Mouse (Mus musculus) granulocyte monocyte progenitor cell, adult 5-6 weeks (primary cell): Measurements from ENCODE around the gene Zfp384. TPM values are rescaled to one million over a fixed set of nuclear protein-coding genes. Genes with fewer than 3 reads are reported as not detected.

ENCODE experiments used
- ATAC-seq: replicated peaks from 2 replicates; pipeline ENCODE4 v1.8.0; 2016; ENCODE audit warnings: mild to moderate bottlenecking, moderate TSS enrichment, inconsistent platforms; ENCODE audit not compliant: poor library complexity, severe bottlenecking
- total RNA-seq, 2 experiments: library from RNA; stranded (forward) in 1 of 2; stranded (reverse) in 1 of 2; fragments of 200-712, 200-1000 nt in 1 of 2; fragments of >200 nt in 1 of 2; fragmentation: Nextera tagmentation in 1 of 2; gene quantifications; 2 replicates each; pipeline ENCODE4 v1.2.3; 2014 to 2017

The Zfp384 gene
- total RNA-seq (2014; fragmentation: Nextera tagmentation): 75.9 and 87.6 TPM in 2 replicates
- 24.3 and 31.9 TPM in 2 replicates for total RNA-seq (2017)

- no peak for ATAC-seq
Measured at GRCm38 (mm10) chr6:125009129-125009180, at the start of gene Zfp384. TSS of gene Zfp384 (plus strand) at chr6:125009145.

DNA sequence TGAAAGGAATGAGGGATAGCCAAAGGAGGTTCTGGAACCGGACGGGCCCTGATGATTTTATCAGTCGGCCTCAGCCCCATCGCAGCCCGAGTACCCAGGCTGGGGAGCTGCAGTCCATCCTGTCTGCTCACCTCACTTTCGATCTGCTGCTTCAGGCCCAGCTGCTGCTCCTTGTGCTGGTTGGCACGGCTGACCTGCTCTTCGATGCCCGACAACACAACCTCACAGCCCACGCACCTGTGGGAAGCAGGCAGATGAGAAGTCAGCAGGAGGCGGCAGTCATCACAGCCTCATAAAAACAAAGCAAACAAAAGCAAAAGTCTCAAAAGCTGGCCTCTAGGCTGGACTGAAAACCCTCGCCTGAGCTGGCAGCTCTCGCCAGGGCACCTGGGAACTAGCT, 49.0 kb upstream of the Zfp384 start:
- no peak for ATAC-seq

DNA sequence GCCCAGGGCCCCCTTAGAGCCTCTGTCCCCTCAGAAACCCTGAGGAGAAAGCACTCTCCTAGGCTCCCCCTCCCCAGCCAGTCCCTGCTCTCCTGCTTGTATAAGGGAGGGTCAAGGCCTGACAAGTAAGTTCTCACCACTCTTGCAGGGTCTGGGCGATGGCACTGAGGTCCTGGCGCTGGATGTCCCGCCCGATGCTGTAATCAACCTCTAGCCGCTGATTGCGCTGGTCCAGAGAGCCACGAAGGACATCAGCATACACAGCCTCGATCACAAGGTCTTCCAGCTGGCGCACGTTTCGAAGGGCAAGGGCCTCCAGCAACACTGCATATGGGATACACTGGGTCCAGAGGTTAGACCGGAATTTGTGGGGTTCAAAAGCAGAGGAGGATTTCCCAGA, 47.9 kb upstream of the Zfp384 start:
- ATAC-seq: no peak

GRCm38 (mm10) chr6:124964638-124965037, 44.3 kb upstream of the Zfp384 start:
- ATAC-seq: no peak; the same call in 1 of the 2 replicates

GRCm38 (mm10) chr6:124965088-124965719, 43.7 kb upstream of the Zfp384 start, which contains the start of gene Cops7a:
TSS of gene Cops7a (minus strand) at chr6:124965538.
- peak; percentile 84 for ATAC-seq

DNA sequence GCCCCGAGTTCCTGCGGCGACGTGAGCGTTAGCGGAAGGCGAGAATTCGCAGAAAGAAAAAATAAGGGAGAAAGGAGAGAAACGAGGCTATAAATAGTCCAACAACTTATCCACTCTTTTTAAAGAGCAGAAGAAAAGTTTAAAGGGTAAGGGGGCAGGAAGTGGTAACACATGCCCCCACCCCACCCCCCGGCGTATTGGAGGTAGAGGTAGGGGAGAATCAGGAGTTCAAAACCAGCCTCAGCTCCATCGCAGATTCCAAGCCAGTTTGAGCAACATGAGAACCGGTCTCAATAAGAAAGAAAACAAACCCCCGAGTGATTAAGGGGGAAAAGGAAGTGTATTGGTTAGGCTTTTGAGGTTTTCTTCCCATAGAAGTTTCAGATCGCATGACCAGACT, 43.2 kb upstream of the Zfp384 start:
- no peak for ATAC-seq

GRCm38 (mm10) chr6:124966466-124967118, 42.4 kb upstream of the Zfp384 start:
- no peak for ATAC-seq

- no peak; the same call in 1 of the 2 replicates for ATAC-seq
Measured at GRCm38 (mm10) chr6:124967766-124968165, 41.2 kb upstream of the Zfp384 start.

- ATAC-seq: no peak
Measured at GRCm38 (mm10) chr6:124992241-124992640, 16.7 kb upstream of the Zfp384 start.

GRCm38 (mm10) chr6:124993365-124993764, 15.6 kb upstream of the Zfp384 start:
- ATAC-seq: no peak

DNA sequence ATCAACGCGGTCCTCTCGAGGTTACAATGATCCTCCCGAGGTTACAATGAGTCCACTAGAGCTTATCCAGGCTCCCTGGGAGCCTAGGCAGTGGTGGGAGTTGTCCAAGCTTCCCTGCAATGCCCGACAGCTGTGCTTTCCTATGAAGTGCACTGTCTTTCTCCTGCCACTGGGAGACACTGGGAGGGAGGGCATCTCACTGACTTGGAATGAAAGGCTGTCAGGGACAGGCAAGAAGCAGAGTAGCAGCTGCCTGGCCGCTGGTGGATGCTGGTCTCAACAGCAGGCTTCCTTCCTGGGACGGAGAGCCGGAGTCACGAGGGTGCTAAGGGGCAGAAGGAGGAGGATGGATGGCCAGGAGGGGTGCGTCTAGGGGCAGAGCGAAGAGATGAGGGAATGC, 15.1 kb upstream of the Zfp384 start:
- ATAC-seq: no peak

DNA sequence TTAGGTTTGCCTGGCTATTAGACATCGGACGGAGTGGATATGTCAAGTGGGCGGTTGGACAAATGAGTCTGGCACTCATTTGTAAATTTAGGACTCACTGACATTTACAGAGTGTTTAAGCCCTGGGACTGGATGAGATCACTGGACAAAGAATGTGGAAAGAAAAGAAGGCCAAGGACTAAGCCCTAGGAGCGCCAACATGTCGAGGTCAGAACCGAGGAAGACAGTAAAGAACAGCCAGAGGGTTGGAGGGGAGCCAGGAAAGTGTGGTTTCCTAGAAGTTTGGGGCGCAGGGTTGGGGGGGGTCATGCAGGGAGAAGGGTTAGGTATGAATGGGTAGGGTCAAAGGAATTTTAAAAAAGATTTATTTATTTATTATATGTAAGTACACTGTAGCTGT, 13.7 kb upstream of the Zfp384 start:
- no peak for ATAC-seq

DNA sequence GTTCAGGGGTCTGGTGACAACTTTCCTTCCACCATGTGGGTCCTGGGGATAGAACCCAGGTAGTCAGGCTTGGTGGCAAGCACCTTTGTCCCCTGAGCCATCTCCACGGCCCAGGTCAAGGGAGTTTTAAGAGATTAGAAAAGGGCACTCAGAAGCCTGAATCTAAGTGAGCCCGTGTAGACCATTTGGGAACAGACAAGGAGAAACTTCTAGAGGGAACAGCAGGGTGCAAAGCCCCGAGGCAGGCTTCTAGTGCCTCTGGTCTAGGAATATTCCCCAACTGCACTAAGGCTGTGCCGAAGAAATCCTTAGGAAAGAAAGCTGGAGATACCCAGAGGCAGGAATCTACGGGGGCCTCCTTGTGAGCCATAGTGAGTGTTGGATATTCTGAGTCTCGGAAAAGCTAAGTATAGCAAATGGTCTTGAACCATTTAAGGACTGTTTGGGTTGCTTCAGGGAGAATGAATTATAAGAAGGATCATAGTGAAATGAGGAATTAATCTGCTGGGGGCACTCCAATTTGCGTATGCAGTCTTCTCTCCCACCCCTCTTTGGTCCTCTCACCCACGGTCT, 13.0 kb upstream of the Zfp384 start:
- ATAC-seq: no peak

DNA sequence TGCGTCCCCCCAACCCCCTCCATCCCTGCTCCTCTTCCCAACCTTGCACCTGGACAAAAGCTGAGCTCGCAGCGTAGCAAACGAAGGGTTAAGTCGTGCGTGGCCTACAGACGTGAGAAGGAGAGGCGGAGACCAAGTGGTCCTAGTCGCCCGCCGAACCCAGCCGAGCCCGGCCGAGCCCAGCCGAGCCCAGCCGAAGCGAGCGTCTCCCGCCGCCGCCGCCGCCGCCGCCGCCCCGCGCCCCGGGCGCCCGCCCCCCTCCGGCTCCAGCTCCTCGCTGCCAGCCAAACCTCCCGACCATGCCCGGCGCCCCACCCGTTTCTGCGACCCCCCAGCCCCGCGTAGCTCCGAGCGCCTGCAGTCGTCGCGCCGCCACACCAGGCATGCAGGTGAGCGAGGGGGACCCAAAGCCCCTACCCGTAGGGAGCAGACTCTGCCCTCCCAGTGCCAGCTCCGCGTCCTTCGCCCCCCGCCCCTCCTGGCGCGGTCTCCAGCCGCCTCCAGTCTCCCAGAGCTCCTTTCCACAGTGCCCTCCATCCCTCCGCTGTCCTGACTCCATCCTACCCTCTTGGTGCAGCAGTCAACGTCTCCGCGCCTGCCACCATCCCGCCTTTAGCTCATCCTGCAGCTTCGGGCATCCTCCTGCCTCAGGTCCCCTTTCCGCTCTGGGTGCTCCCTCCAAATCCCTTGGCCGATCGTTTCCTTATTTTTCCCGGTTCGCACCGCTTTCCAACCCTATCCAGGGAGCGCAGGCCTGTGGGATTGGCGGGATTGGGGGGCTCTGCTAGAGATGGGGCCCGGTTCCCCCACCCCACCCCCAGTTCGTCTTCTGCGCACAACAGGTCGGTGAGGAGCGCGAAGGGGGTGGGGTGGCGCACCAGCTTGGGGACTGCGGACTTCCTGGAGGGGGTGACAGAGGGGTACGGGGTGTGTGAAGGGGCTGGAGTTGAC, 12.1 kb upstream of the Zfp384 start, which contains the start of gene Pianp:
Gene Pianp (plus strand): TSS at position 144 of the 951 bp plus-strand sequence.
- peak; percentile 80 for ATAC-seq

GRCm38 (mm10) chr6:124998066-124998465, 10.9 kb upstream of the Zfp384 start:
- no peak for ATAC-seq

DNA sequence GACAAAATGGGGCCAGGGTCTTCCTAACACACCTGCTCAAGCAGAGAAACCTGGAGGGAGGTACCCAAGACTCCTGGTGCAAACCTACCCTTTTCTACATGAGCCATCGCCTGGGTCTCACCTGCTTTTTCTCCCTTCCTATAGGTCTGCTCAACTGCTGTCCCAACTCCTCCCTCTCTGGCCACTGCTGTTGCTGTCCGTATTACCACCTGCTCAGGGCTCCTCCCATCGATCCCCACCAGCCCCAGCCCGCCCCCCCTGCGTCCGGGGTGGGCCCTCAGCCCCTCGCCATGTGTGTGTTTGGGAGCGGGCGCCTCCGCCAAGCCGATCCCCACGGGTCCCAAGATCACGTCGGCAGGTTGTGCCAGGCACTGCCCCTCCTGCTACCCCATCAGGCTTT, 9.9 kb upstream of the Zfp384 start:
- no peak for ATAC-seq

GRCm38 (mm10) chr6:124999546-124999945, 9.4 kb upstream of the Zfp384 start:
- no peak for ATAC-seq

- ATAC-seq: no peak
Measured at GRCm38 (mm10) chr6:125003706-125004105, 5.2 kb upstream of the Zfp384 start.

DNA sequence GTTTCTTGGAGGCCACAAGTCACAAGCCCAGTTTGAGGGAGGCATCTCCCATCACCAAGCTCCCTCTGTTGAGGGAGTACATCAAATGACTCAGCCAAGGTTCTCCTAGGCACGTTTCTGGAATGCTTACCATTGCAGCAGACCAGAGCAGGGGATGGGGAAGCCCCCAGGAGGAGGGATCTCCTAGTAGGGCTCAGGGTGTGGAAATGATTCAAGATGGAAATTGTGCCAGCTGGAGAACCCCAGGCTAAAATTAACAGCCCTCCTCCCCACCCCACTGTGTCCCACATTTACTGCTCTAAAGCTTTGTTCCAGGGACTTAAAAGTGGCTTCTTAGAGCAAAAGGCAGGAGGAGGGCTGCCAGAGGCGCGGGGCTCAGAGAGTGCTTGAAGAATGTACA, 3.9 kb upstream of the Zfp384 start:
- no peak for ATAC-seq

- ATAC-seq: no peak
Measured at GRCm38 (mm10) chr6:125008060-125008459, 885 bp upstream of the Zfp384 start.

GRCm38 (mm10) chr6:125008586-125009128, 288 bp upstream of the Zfp384 start:
- peak; percentile 92 for ATAC-seq
